Mouse (Mus musculus) ES-E14 (cell line): Measurements from ENCODE around the gene Mamdc2.

Source experiments
- HCFC1 ChIP-seq: IDR thresholded peaks from 2 replicates; pipeline ENCODE4 v1.6.1; 2012; ENCODE audit warnings: low read length, inconsistent platforms, borderline replicate concordance; ENCODE audit not compliant: insufficient read depth
- ZC3H11A ChIP-seq: IDR thresholded peaks from 2 replicates; pipeline ENCODE4 v1.6.1; 2012; ENCODE audit warnings: low read depth, mild to moderate bottlenecking, inconsistent platforms, low read length, borderline replicate concordance

- TF ChIP-seq HCFC1 (no peak), ZC3H11A (no peak)
Measured at GRCm38 (mm10) chr19:23369275-23369674, 79.0 kb downstream of the Mamdc2 start.
